Mouse (Mus musculus) brown adipose tissue, adult 24 weeks (tissue): ENCODE measurements around the gene Ap4m1. TPM values are rescaled to one million over a fixed set of nuclear protein-coding genes. Genes with fewer than 3 reads are reported as not detected.
"Not testable (repeated sequence)": the region's sequence is repeated elsewhere in the genome, so short reads cannot be mapped to it uniquely, and the experiment has no call there.

Experiments used
- H3K27ac ChIP-seq: fragments of 200-500 bp; replicated peaks from 2 replicates; pipeline ENCODE4 v1.5.1; 2012; ENCODE audit warnings: low read depth, mild to moderate bottlenecking, low read length
- H3K4me1 ChIP-seq: fragments of 200-500 bp; 2 replicates; pipeline ENCODE4 v1.6.1; 2012; ENCODE audit warnings: low read length, mixed read lengths; ENCODE audit not compliant: control insufficient read depth, insufficient read depth, insufficient read length
- H3K4me3 ChIP-seq: fragments of 200-500 bp; 2 replicates; pipeline ENCODE4 v1.5.1; 2012; ENCODE audit warnings: low read depth, mild to moderate bottlenecking, low read length, moderate library complexity; ENCODE audit not compliant: insufficient read depth
- polyA plus RNA-seq: library from polyadenylated mRNA; stranded (reverse); fragments of >200 nt; gene quantifications from 2 replicates; pipeline ENCODE4 v1.2.4, GENCODE M21; 2012; ENCODE audit not compliant: missing spikeins, insufficient read depth, insufficient read length

Ap4m1 gene
- polyA plus RNA-seq, 1 experiment = 12.4 TPM

GRCm38 (mm10) chr5:138173217-138173616 lies 1.4 kb downstream of the Ap4m1 start:
- Histone ChIP-seq H3K4me1 (peaks cover 3% of the 10 kb centered on the region; the same call in 1 of the 2 replicates), H3K4me3 (no peak overlapping the region), H3K27ac (no peak overlapping the region)

- no peaks in the 10 kb centered on the region for H3K4me1 ChIP-seq
- peak within 1 kb of the TSS; percentile 94 for H3K4me3 ChIP-seq
- peak within 1 kb of the TSS; percentile 92 for H3K27ac ChIP-seq
Measured at GRCm38 (mm10) chr5:138186950-138187638, 15.3 kb downstream of the Ap4m1 start, which contains the start of the genes Taf6 and Cnpy4. Taf6 (minus strand) TSS chr5:138187451. Cnpy4 (plus strand) TSS chr5:138187485.

GRCm38 (mm10) chr5:138187661-138188306 lies 16.0 kb downstream of the Ap4m1 start:
- Histone ChIP-seq H3K4me3 (peak overlapping the region; percentile 82), H3K27ac (peak overlapping the region; percentile 92), H3K4me1 (no peaks in the 10 kb centered on the region)

- Histone ChIP-seq H3K27ac (peak within 1 kb of the TSS; percentile 55), H3K4me1 (no peaks in the 10 kb centered on the region), H3K4me3 (peak within 1 kb of the TSS; percentile 70)
Measured at GRCm38 (mm10) chr5:138193771-138194727, 22.2 kb downstream of the Ap4m1 start, which contains the start of gene Mblac1. Mblac1 (plus strand) TSS chr5:138194314.

GRCm38 (mm10) chr5:138194755-138195345 lies 23.0 kb downstream of the Ap4m1 start:
- Histone ChIP-seq H3K4me3 (peak overlapping the region; percentile 70), H3K27ac (peak overlapping the region; percentile 55), H3K4me1 (no peaks in the 10 kb centered on the region)

GRCm38 (mm10) chr5:138195463-138195862 lies 23.7 kb downstream of the Ap4m1 start:
- Histone ChIP-seq H3K4me1 (no peaks in the 10 kb centered on the region), H3K27ac (0 out of 2 replicates have a peak overlapping the region, but pooled peaks have one; percentile 55), H3K4me3 (peak overlapping the region; percentile 70)

- Histone ChIP-seq H3K4me1 (no peaks in the 10 kb centered on the region), H3K4me3 (no peak overlapping the region), H3K27ac (no peak overlapping the region)
Measured at GRCm38 (mm10) chr5:138199576-138199975, 27.8 kb downstream of the Ap4m1 start.

- Histone ChIP-seq H3K4me1 (no peaks in the 10 kb centered on the region), H3K27ac (no peak overlapping the region), H3K4me3 (no peak overlapping the region)
Measured at GRCm38 (mm10) chr5:138202086-138202485, 30.3 kb downstream of the Ap4m1 start.

- no peak overlapping the region for H3K4me3 ChIP-seq
- H3K4me1 ChIP-seq = no peaks in the 10 kb centered on the region
- H3K27ac ChIP-seq = no peak overlapping the region
Measured at GRCm38 (mm10) chr5:138207253-138207652, 35.5 kb downstream of the Ap4m1 start.

- Histone ChIP-seq H3K4me3 (no peak overlapping the region), H3K27ac (no peak overlapping the region), H3K4me1 (no peaks in the 10 kb centered on the region)
Measured at GRCm38 (mm10) chr5:138207873-138208272, 36.1 kb downstream of the Ap4m1 start.

GRCm38 (mm10) chr5:138216632-138217031 lies 44.8 kb downstream of the Ap4m1 start:
- not testable (repeated sequence) for H3K4me1 ChIP-seq, H3K27ac ChIP-seq, H3K4me3 ChIP-seq

GRCm38 (mm10) chr5:138219864-138220263 lies 48.1 kb downstream of the Ap4m1 start:
- no peak overlapping the region for H3K27ac ChIP-seq
- H3K4me1 ChIP-seq = no peaks in the 10 kb centered on the region
- H3K4me3 ChIP-seq = no peak overlapping the region

- no peaks in the 10 kb centered on the region for H3K4me1 ChIP-seq
- no peak overlapping the region for H3K27ac ChIP-seq
Measured at GRCm38 (mm10) chr5:138222111-138222510, 50.3 kb downstream of the Ap4m1 start.

GRCm38 (mm10) chr5:138223287-138223686 lies 51.5 kb downstream of the Ap4m1 start:
- no peak overlapping the region for H3K4me3 ChIP-seq
- no peaks in the 10 kb centered on the region for H3K4me1 ChIP-seq
- no peak overlapping the region for H3K27ac ChIP-seq

More at GRCm38 (mm10) chr5:138222111-138222510, 50.3 kb downstream of the Ap4m1 start:
- no peak overlapping the region for H3K4me3 ChIP-seq
